Mouse (Mus musculus) kidney, adult 2 months (tissue): ENCODE data around the gene Tnpo2. TPM values are rescaled to one million over a fixed set of nuclear protein-coding genes. Genes with fewer than 3 reads are reported as not detected.

Source experiments
- DNase-seq: peaks from one replicate; pipeline ENCODE4 v3.0.0; 2021
- H3K27ac ChIP-seq: fragments of 200-500 bp; 2 replicates; pipeline ENCODE4 v1.5.1; 2012; ENCODE audit warnings: low read depth, low read length, control low read depth, inconsistent platforms; ENCODE audit not compliant: insufficient read depth
- H3K27me3 ChIP-seq: fragments of 200-500 bp; replicated peaks from 2 replicates; pipeline ENCODE4 v1.6.1; 2012; ENCODE audit warnings: mild to moderate bottlenecking, moderate library complexity, low read length, inconsistent platforms; ENCODE audit not compliant: control insufficient read depth, insufficient read depth
- H3K36me3 ChIP-seq: fragments of 200-500 bp; 2 replicates; pipeline ENCODE4 v1.6.1; 2012; ENCODE audit warnings: mild to moderate bottlenecking, moderate library complexity, low read length, inconsistent platforms; ENCODE audit not compliant: control insufficient read depth, insufficient read depth
- H3K4me1 ChIP-seq: fragments of 200-500 bp; 2 replicates; pipeline ENCODE4 v1.6.1; 2011; ENCODE audit warnings: low read length; ENCODE audit not compliant: control insufficient read depth, insufficient read depth
- H3K4me3 ChIP-seq: fragments of 200-500 bp; 2 replicates; pipeline ENCODE4 v1.5.1; 2011; ENCODE audit warnings: mild to moderate bottlenecking, low read depth, low read length, control low read depth; ENCODE audit not compliant: insufficient read depth
- CTCF ChIP-seq: fragments of 200-500 bp; conservative IDR thresholded peaks from 2 replicates; pipeline ENCODE4 v1.5.1; 2011; ENCODE audit warnings: low read depth, mild to moderate bottlenecking, control low read depth, low read length, moderate library complexity, mixed read lengths; ENCODE audit not compliant: insufficient read depth, insufficient read length
- POLR2A ChIP-seq: fragments of 200-500 bp; IDR thresholded peaks from one replicate; pipeline ENCODE4 v1.6.1; 2011; ENCODE audit warnings: low read depth, low read length, control low read depth
- WGBS: fragments of 180-500 bp; shearing (Covaris S2); methylation state at CpG from one replicate; pipeline ENCODE4 v1.1.7; 2018; 5-methylcytosine and 5-hydroxymethylcytosine counted together
- polyA plus RNA-seq: library from polyadenylated mRNA; depleted of rRNA; stranded (reverse); fragments of >200 nt; gene quantifications from 2 replicates; pipeline ENCODE4 v1.2.3, GENCODE M21; 2012; rRNA removed

Gene Tnpo2
- polyA plus RNA-seq: 36.1 and 45.0 TPM in 2 replicates

DNA sequence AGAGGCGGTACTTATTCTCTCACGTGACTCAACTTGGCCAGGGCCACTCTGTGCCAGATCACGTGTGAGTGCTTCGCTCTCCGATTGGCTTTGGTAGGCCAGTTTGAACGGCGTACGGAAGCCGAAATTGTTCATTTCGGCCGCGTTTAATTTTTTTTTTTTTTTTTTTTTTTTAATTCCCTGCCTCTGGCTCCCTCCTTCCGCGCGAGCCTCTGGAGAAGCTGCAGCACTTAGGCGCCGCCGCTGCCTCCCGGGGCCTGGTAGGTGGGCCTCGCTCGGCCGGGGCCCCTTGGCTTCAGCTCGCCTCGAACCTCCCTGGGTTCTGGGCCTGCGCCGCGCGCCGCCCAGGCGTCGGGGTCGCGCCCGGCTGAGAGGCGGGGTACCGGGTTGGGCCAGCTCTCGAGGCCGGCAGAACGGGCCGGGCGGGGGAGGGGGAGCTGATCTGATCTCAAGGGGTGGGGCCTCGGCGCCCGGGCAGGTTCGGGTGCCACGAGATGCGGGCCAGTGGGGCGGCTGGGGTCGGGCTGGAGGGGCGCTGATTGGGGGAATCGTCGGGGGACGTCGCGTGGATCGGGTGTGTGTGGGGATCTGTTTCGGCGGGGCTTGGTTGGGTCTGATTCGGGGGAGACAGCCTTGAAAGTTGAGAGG lies at the start of gene Tnpo2:
Gene Tnpo2 (plus strand): TSS at position 198 of the 648 bp plus-strand sequence.
- under 1% methylated on average over 59 of the region's 59 CpGs for WGBS
- Histone ChIP-seq H3K4me1 (peaks cover 24% of the 10 kb centered on the region), H3K4me3 (peak within 1 kb of the TSS; percentile 97), H3K27me3 (no peaks in the 10 kb centered on the region), H3K27ac (peak within 1 kb of the TSS; percentile 97), H3K36me3 (no peaks in the 10 kb centered on the region)
- TF ChIP-seq POLR2A (no peak), CTCF (no peak)
- peak; percentile 98 for DNase-seq

DNA sequence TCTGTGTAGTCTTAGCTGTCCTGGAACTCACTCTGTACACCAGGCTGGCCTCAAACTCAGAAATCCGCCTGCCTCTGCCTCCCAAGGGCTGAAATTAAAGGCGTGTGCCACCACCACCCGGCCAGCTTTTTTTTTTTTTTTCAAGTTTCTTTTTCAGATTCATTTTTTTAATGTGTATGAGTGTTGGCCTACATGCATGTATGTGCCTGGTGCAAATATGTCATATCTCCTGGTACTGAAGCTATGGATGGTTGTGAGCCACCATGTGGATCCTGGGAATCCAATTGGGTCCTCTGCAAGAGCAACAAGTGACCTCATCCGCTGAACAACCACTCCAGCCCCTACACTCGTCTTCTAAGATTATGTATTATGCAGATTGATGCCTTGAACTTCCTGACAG lies 49.3 kb upstream of the Tnpo2 start:
- H3K27ac ChIP-seq: no peak overlapping the region
- 88% methylated on average over 5 of the region's 5 CpGs for WGBS
- no peak for TF ChIP-seq CTCF
- no peak for TF ChIP-seq POLR2A
- no peak for DNase-seq
- no peak overlapping the region for H3K4me3 ChIP-seq
- no peaks in the 10 kb centered on the region for H3K36me3 ChIP-seq
- peaks cover 25% of the 10 kb centered on the region for H3K4me1 ChIP-seq
- H3K27me3 ChIP-seq: no peaks in the 10 kb centered on the region

DNA sequence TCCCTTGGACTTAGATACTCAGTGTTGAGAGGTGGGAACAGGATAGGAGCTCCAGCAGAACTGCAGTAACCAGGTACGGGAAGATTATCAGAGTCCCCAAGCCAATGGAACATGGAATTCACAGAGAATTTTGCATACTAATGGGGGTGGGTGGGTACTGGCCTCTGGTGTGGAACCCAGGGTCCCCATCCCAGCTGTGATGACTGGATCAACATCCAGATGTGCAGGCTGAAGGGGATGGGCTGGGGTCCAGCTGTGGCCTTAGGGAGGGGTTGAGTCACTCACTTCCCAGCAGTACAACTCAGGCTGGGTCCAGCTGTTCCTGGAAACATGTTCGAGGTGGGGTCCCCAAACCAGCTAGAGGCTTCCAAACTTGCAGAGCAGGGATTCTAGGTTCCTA lies 48.8 kb upstream of the Tnpo2 start:
- no peak for TF ChIP-seq POLR2A
- TF ChIP-seq CTCF: no peak
- WGBS: 75% methylated on average over 2 of the region's 2 CpGs

DNA sequence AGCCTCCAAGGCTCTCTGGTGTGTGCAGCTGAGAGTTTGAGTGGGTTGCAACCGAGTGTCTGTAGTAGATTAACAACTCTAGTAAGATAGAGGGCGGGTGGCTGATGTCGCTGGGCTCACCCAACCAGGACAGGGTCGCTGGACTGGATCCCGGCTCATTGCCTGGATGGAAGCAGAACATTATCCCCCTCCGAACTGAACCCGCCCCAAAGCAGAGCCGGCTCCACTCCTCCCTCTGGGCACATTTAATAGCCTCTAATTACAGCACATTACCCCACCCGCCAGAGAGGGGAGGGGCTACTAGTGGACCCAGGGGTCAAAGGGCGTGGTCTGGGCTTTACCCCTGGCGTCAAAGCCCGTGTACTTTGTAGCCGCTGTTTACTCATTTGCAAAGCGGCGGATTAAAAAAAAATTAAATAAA lies 47.4 kb upstream of the Tnpo2 start:
- Histone ChIP-seq H3K4me3 (no peak overlapping the region), H3K36me3 (no peaks in the 10 kb centered on the region), H3K27me3 (no peaks in the 10 kb centered on the region), H3K27ac (peak overlapping the region; percentile 64), H3K4me1 (peaks cover 17% of the 10 kb centered on the region)
- TF ChIP-seq CTCF (no peak), POLR2A (no peak)
- WGBS: 8% methylated on average over 15 of the region's 15 CpGs
- peak; percentile 95 for DNase-seq

More for the DNA sequence above, 48.8 kb upstream of the Tnpo2 start:
- Histone ChIP-seq H3K27me3 (no peaks in the 10 kb centered on the region), H3K4me1 (peaks cover 20% of the 10 kb centered on the region), H3K27ac (no peak overlapping the region), H3K4me3 (no peak overlapping the region), H3K36me3 (no peaks in the 10 kb centered on the region)
- DNase-seq: no peak

GRCm38 (mm10) chr8:84989810-84990209 lies 46.9 kb upstream of the Tnpo2 start:
- TF ChIP-seq POLR2A (no peak), CTCF (peak; percentile 89)
- WGBS: 0% methylated on average over 15 of the region's 15 CpGs
- DNase-seq: peak; percentile 96
- Histone ChIP-seq H3K36me3 (no peaks in the 10 kb centered on the region), H3K4me1 (peaks cover 13% of the 10 kb centered on the region; the same call in 1 of the 2 replicates), H3K27me3 (no peaks in the 10 kb centered on the region), H3K27ac (peak overlapping the region; percentile 63), H3K4me3 (peak overlapping the region; percentile 50)

GRCm38 (mm10) chr8:84990349-84990748 lies 46.4 kb upstream of the Tnpo2 start, which contains the start of gene Hook2:
Gene Hook2 (plus strand): TSS chr8:84990603.
- H3K4me3 ChIP-seq: peak within 1 kb of the TSS; percentile 60
- peak; percentile 99 for DNase-seq
- TF ChIP-seq POLR2A: no peak
- peak; percentile 98 for TF ChIP-seq CTCF
- peak within 1 kb of the TSS; percentile 90 for H3K27ac ChIP-seq
- H3K36me3 ChIP-seq: no peaks in the 10 kb centered on the region
- WGBS: under 1% methylated on average over 28 of the region's 28 CpGs
- peaks cover 8% of the 10 kb centered on the region; the same call in 1 of the 2 replicates for H3K4me1 ChIP-seq
- H3K27me3 ChIP-seq: no peaks in the 10 kb centered on the region

GRCm38 (mm10) chr8:84990836-84991235 lies 45.9 kb upstream of the Tnpo2 start:
- no peaks in the 10 kb centered on the region for H3K36me3 ChIP-seq
- peak overlapping the region; percentile 60 for H3K4me3 ChIP-seq
- H3K27ac ChIP-seq: peak overlapping the region; percentile 90
- H3K27me3 ChIP-seq: no peaks in the 10 kb centered on the region
- WGBS: 4% methylated on average over 15 of the region's 15 CpGs
- no peak for TF ChIP-seq POLR2A
- no peak for TF ChIP-seq CTCF
- peaks cover 8% of the 10 kb centered on the region; the same call in 1 of the 2 replicates for H3K4me1 ChIP-seq
- peak; percentile 97 for DNase-seq
